Mouse (Mus musculus): ENCODE measurements around the gene Psph. TPM values are rescaled to one million over a fixed set of nuclear protein-coding genes. Genes with fewer than 3 reads are reported as not detected.
"Not testable (repeated sequence)": the region's sequence is repeated elsewhere in the genome, so short reads cannot be mapped to it uniquely, and the experiment has no call there.

The Psph gene
- polyA plus RNA-seq, 1 experiment from 2014 or later = 31.1 TPM

DNA sequence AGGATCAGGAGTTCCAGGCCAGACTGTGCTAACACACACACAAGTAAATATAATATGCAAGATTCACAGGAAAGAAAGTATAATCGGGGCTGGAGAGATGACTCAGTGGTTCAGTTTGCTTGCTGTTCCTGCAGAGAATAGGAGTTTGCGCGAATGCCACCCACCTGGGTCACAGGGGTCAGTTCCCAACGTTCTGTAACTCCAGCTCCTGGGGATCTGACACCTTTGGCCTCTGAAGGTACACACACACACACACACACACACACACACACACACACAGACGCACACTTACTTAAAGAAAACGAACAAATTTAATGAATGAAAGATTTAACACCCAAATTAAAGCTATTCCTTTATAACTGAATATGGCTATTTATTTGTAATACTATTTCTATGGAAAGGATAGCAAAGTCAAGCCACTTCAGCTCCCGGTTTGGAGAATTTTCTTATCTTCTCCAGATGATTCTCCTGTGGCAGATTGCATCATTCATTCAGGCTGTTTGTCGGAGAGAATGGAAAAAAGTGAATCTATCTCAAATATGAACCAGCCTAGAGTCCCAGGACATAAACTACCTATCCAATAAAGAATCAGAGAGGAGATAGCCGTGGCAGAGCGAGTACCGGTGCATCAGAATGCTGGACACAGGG lies 8.8 kb downstream of the Psph start:
- Histone ChIP-seq H3K4me2 (ENCODE audit: low read length) (peak overlapping the region; percentile 91), H3K4me1 (ENCODE audit: control insufficient read depth, insufficient read depth, low read length) (peaks cover 10% of the 10 kb centered on the region), H3K4me3 (ENCODE audit: low read depth, low read length) (peak overlapping the region; percentile 51), H3K36me3 (ENCODE audit: control insufficient read depth, insufficient read depth, low read length) (no peaks in the 10 kb centered on the region), H3K27ac (ENCODE audit: low read length) (no peak overlapping the region), H3K9ac (ENCODE audit: low read depth, low read length) (peak overlapping the region; percentile 70), H3K9me3 (replicated peaks; ENCODE audit: control insufficient read depth, low read length, poor library complexity, severe bottlenecking) (no peaks in the 10 kb centered on the region), H3K27me3 (ENCODE audit: control insufficient read depth, insufficient read depth, low read depth, low read length) (no peaks in the 10 kb centered on the region)
- no peak for ATAC-seq
- 41% methylated on average over 11 of the region's 11 CpGs for WGBS

- Histone ChIP-seq H3K9me3 (replicated peaks; ENCODE audit: control insufficient read depth, low read length, poor library complexity, severe bottlenecking) (no peaks in the 10 kb centered on the region), H3K27me3 (ENCODE audit: control insufficient read depth, insufficient read depth, low read depth, low read length) (no peaks in the 10 kb centered on the region), H3K4me3 (ENCODE audit: low read depth, low read length) (no peak overlapping the region), H3K27ac (ENCODE audit: low read length) (no peak overlapping the region), H3K36me3 (ENCODE audit: control insufficient read depth, insufficient read depth, low read length) (no peaks in the 10 kb centered on the region), H3K4me1 (ENCODE audit: control insufficient read depth, insufficient read depth, low read length) (peaks cover 10% of the 10 kb centered on the region), H3K4me2 (ENCODE audit: low read length) (no peak overlapping the region), H3K9ac (ENCODE audit: low read depth, low read length) (no peak overlapping the region)
- WGBS = 86% methylated on average over 3 of the region's 3 CpGs
- ATAC-seq = no peak
Observed at GRCm38 (mm10) chr5:129774661-129775060, 12.6 kb downstream of the Psph start.

GRCm38 (mm10) chr5:129773330-129773729 lies 13.9 kb downstream of the Psph start:
- not testable (repeated sequence) for H3K9ac ChIP-seq (ENCODE audit: low read depth, low read length); H3K9me3 ChIP-seq (replicated peaks; ENCODE audit: control insufficient read depth, low read length, poor library complexity, severe bottlenecking); ATAC-seq; H3K36me3 ChIP-seq (ENCODE audit: control insufficient read depth, insufficient read depth, low read length); H3K4me2 ChIP-seq (ENCODE audit: low read length); H3K27ac ChIP-seq (ENCODE audit: low read length); H3K27me3 ChIP-seq (ENCODE audit: control insufficient read depth, insufficient read depth, low read depth, low read length); H3K4me1 ChIP-seq (ENCODE audit: control insufficient read depth, insufficient read depth, low read length); H3K4me3 ChIP-seq (ENCODE audit: low read depth, low read length)
- 93% methylated on average over 4 of the region's 4 CpGs for WGBS

GRCm38 (mm10) chr5:129772433-129772832 lies 14.8 kb downstream of the Psph start:
- Histone ChIP-seq H3K9ac (ENCODE audit: low read depth, low read length) (no peak overlapping the region), H3K27ac (ENCODE audit: low read length) (no peak overlapping the region), H3K4me2 (ENCODE audit: low read length) (no peak overlapping the region), H3K4me3 (ENCODE audit: low read depth, low read length) (no peak overlapping the region), H3K36me3 (ENCODE audit: control insufficient read depth, insufficient read depth, low read length) (no peaks in the 10 kb centered on the region), H3K9me3 (replicated peaks; ENCODE audit: control insufficient read depth, low read length, poor library complexity, severe bottlenecking) (no peaks in the 10 kb centered on the region), H3K27me3 (ENCODE audit: control insufficient read depth, insufficient read depth, low read depth, low read length) (no peaks in the 10 kb centered on the region), H3K4me1 (ENCODE audit: control insufficient read depth, insufficient read depth, low read length) (no peaks in the 10 kb centered on the region)
- ATAC-seq = no peak
- WGBS = 93% methylated on average over 10 of the region's 10 CpGs

- no peak overlapping the region for H3K4me2 ChIP-seq (ENCODE audit: low read length)
- no peak overlapping the region for H3K4me3 ChIP-seq (ENCODE audit: low read depth, low read length)
- H3K36me3 ChIP-seq (ENCODE audit: control insufficient read depth, insufficient read depth, low read length) = no peaks in the 10 kb centered on the region
- no peaks in the 10 kb centered on the region for H3K9me3 ChIP-seq (replicated peaks; ENCODE audit: control insufficient read depth, low read length, poor library complexity, severe bottlenecking)
- ATAC-seq = no peak
- H3K9ac ChIP-seq (ENCODE audit: low read depth, low read length) = no peak overlapping the region
- no peak overlapping the region for H3K27ac ChIP-seq (ENCODE audit: low read length)
- H3K4me1 ChIP-seq (ENCODE audit: control insufficient read depth, insufficient read depth, low read length) = no peaks in the 10 kb centered on the region
- no peaks in the 10 kb centered on the region for H3K27me3 ChIP-seq (ENCODE audit: control insufficient read depth, insufficient read depth, low read depth, low read length)
- WGBS = 93% methylated on average over 23 of the region's 23 CpGs
Observed at GRCm38 (mm10) chr5:129770443-129771355, 16.6 kb downstream of the Psph start.

DNA sequence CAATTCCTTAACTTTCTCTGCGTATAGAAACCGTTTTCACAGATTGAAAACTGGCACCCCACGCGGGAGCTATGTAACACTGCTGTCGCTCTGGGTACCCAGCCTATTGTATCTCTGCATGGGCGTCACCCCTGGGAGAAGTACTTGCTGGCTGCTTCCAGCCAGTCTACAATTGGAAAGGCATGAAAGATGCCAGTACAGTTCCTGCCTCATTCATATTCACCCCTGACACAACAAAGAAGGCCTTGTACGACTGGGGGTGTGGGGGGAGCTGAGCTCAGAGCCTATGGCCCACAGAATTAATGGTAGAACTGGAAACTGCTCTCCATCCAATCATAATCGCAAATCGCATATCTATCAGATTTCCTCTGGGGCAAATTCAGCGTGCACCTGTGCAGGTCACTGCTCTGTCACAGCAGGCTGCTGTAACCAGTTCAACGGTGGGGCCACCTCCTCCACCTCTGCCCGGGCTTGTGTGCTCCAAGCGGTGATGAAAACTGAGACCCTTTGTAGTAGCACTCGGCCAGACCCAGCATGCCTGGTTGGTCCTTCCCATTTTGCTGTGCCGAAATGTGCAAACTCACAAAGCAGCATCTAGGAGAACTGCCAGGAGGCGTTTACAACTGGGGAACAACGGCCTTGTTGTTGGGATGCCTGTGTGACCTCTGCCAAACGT lies 25.2 kb downstream of the Psph start:
- 55% methylated on average over 18 of the region's 18 CpGs for WGBS
- no peak overlapping the region for H3K4me2 ChIP-seq (ENCODE audit: low read length)
- peaks cover 3% of the 10 kb centered on the region for H3K36me3 ChIP-seq (ENCODE audit: control insufficient read depth, insufficient read depth, low read length)
- no peaks in the 10 kb centered on the region for H3K4me1 ChIP-seq (ENCODE audit: control insufficient read depth, insufficient read depth, low read length)
- H3K27me3 ChIP-seq (ENCODE audit: control insufficient read depth, insufficient read depth, low read depth, low read length) = no peaks in the 10 kb centered on the region
- ATAC-seq = peak; percentile 88
- no peaks in the 10 kb centered on the region for H3K9me3 ChIP-seq (replicated peaks; ENCODE audit: control insufficient read depth, low read length, poor library complexity, severe bottlenecking)
- H3K9ac ChIP-seq (ENCODE audit: low read depth, low read length) = no peak overlapping the region; the same call in 1 of the 2 replicates
- H3K4me3 ChIP-seq (ENCODE audit: low read depth, low read length) = no peak overlapping the region
- H3K27ac ChIP-seq (ENCODE audit: low read length) = peak overlapping the region; percentile 60

DNA sequence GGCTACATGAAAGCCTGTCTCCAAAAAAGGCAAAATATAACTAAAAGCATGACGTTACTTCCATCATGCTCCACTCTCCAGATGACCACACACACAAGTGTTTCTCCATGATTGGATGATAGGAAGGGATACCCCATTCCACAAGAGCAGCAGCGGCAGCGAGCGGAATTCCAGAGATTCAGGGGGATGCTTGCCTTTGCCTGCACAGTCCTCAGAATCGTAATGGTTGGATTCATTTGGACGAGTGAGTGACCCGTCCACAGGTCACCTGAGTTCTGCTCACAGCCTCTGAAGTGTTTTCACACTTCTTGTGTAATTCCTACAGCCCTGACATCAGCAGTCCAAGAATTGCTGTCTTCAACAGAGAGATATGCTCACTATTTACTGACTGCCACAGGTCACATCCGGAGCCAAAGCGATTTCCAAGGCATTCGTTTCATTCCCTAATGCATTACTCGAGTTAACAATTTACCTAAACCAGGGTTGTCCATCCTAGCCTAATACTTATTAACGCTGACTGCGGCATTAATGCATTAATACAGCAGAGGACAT lies 27.2 kb downstream of the Psph start:
- no peaks in the 10 kb centered on the region for H3K9me3 ChIP-seq (replicated peaks; ENCODE audit: control insufficient read depth, low read length, poor library complexity, severe bottlenecking)
- no peak overlapping the region for H3K4me3 ChIP-seq (ENCODE audit: low read depth, low read length)
- H3K36me3 ChIP-seq (ENCODE audit: control insufficient read depth, insufficient read depth, low read length) = peaks cover 3% of the 10 kb centered on the region
- no peak overlapping the region for H3K9ac ChIP-seq (ENCODE audit: low read depth, low read length)
- ATAC-seq = no peak
- no peak overlapping the region for H3K27ac ChIP-seq (ENCODE audit: low read length)
- 89% methylated on average over 13 of the region's 13 CpGs for WGBS
- H3K4me1 ChIP-seq (ENCODE audit: control insufficient read depth, insufficient read depth, low read length) = no peaks in the 10 kb centered on the region
- H3K4me2 ChIP-seq (ENCODE audit: low read length) = no peak overlapping the region
- H3K27me3 ChIP-seq (ENCODE audit: control insufficient read depth, insufficient read depth, low read depth, low read length) = no peaks in the 10 kb centered on the region

DNA sequence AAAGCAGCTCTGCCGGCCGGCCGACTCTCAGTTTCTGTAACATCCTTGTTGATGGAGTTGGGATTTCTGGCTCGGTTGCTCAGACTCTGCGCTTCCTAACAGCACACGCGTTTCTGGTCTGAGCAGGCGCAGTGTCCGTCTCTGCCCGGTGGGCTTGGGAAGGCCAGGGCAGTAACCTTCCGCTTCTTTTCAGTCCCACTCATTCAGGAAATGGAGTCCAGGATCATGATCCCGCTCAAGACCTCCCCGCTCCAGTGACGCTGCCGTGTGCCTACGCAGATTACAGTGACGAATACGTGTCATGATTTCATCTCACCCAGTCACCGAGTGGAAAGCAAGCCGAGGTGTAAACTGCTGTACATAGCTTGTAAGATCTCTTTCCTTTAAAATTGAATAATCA lies 30.4 kb downstream of the Psph start:
- no peak overlapping the region for H3K9ac ChIP-seq (ENCODE audit: low read depth, low read length)
- no peaks in the 10 kb centered on the region for H3K4me1 ChIP-seq (ENCODE audit: control insufficient read depth, insufficient read depth, low read length)
- H3K4me2 ChIP-seq (ENCODE audit: low read length) = no peak overlapping the region
- H3K9me3 ChIP-seq (replicated peaks; ENCODE audit: control insufficient read depth, low read length, poor library complexity, severe bottlenecking) = no peaks in the 10 kb centered on the region
- peaks cover 8% of the 10 kb centered on the region for H3K36me3 ChIP-seq (ENCODE audit: control insufficient read depth, insufficient read depth, low read length)
- no peaks in the 10 kb centered on the region for H3K27me3 ChIP-seq (ENCODE audit: control insufficient read depth, insufficient read depth, low read depth, low read length)
- ATAC-seq = no peak
- no peak overlapping the region for H3K27ac ChIP-seq (ENCODE audit: low read length)
- WGBS = 96% methylated on average over 20 of the region's 20 CpGs
- no peak overlapping the region for H3K4me3 ChIP-seq (ENCODE audit: low read depth, low read length)
